Mouse (Mus musculus): Measurements from ENCODE around the gene Mrps7. TPM values are rescaled to one million over a fixed set of nuclear protein-coding genes. Genes with fewer than 3 reads are reported as not detected.
"Not testable (repeated sequence)": the region's sequence is repeated elsewhere in the genome, so short reads cannot be mapped to it uniquely, and the experiment has no call there.

Mrps7 gene
- polyA plus RNA-seq, 1 experiment, result 36.7 TPM

GRCm38 (mm10) chr11:115641664-115642036, 37.9 kb downstream of the Mrps7 start:
- no peak for DNase-seq (ENCODE audit: low read depth)
- no peak for TF ChIP-seq POLR2A (IDR thresholded peaks at IDR 0.05; ENCODE audit: borderline replicate concordance, extremely low read depth, insufficient read depth, insufficient read length, poor library complexity, severe bottlenecking)

GRCm38 (mm10) chr11:115642705-115643104, 39.0 kb downstream of the Mrps7 start:
- no peak for DNase-seq (ENCODE audit: low read depth)
- no peak for TF ChIP-seq CTCF (IDR thresholded peaks at IDR 0.05; ENCODE audit: borderline replicate concordance, extremely low read depth, insufficient read depth, insufficient read length)
- no peak for TF ChIP-seq POLR2A (IDR thresholded peaks at IDR 0.05; ENCODE audit: borderline replicate concordance, extremely low read depth, insufficient read depth, insufficient read length, poor library complexity, severe bottlenecking)

- no peak for DNase-seq (ENCODE audit: low read depth)
- no peak for TF ChIP-seq POLR2A (IDR thresholded peaks at IDR 0.05; ENCODE audit: borderline replicate concordance, extremely low read depth, insufficient read depth, insufficient read length, poor library complexity, severe bottlenecking)
Observed at GRCm38 (mm10) chr11:115643265-115643664, 39.5 kb downstream of the Mrps7 start.

- DNase-seq (ENCODE audit: low read depth), result no peak
- TF ChIP-seq POLR2A (IDR thresholded peaks at IDR 0.05; ENCODE audit: borderline replicate concordance, extremely low read depth, insufficient read depth, insufficient read length, poor library complexity, severe bottlenecking) (no peak), CTCF (IDR thresholded peaks at IDR 0.05; ENCODE audit: borderline replicate concordance, extremely low read depth, insufficient read depth, insufficient read length) (no peak)
Observed at GRCm38 (mm10) chr11:115644308-115644707, 40.6 kb downstream of the Mrps7 start.

GRCm38 (mm10) chr11:115645498-115645897, 41.8 kb downstream of the Mrps7 start:
- not testable (repeated sequence) for DNase-seq (ENCODE audit: low read depth)

GRCm38 (mm10) chr11:115646439-115646838, 42.7 kb downstream of the Mrps7 start:
- TF ChIP-seq POLR2A (IDR thresholded peaks at IDR 0.05; ENCODE audit: borderline replicate concordance, extremely low read depth, insufficient read depth, insufficient read length, poor library complexity, severe bottlenecking) (no peak), CTCF (IDR thresholded peaks at IDR 0.05; ENCODE audit: borderline replicate concordance, extremely low read depth, insufficient read depth, insufficient read length) (no peak)
- no peak for DNase-seq (ENCODE audit: low read depth)

- peak; percentile 90 for DNase-seq (ENCODE audit: low read depth)
Observed at GRCm38 (mm10) chr11:115647459-115647858, 43.7 kb downstream of the Mrps7 start.

GRCm38 (mm10) chr11:115649706-115650105, 46.0 kb downstream of the Mrps7 start:
- no peak for TF ChIP-seq CTCF (IDR thresholded peaks at IDR 0.05; ENCODE audit: borderline replicate concordance, extremely low read depth, insufficient read depth, insufficient read length)
- DNase-seq (ENCODE audit: low read depth), result peak; percentile 82

More at GRCm38 (mm10) chr11:115647459-115647858, 43.7 kb downstream of the Mrps7 start:
- TF ChIP-seq CTCF (IDR thresholded peaks at IDR 0.05; ENCODE audit: borderline replicate concordance, extremely low read depth, insufficient read depth, insufficient read length) (peak; percentile 72; the same call in 1 of the 2 replicates), POLR2A (IDR thresholded peaks at IDR 0.05; ENCODE audit: borderline replicate concordance, extremely low read depth, insufficient read depth, insufficient read length, poor library complexity, severe bottlenecking) (no peak)

- no peak for TF ChIP-seq CTCF (IDR thresholded peaks at IDR 0.05; ENCODE audit: borderline replicate concordance, extremely low read depth, insufficient read depth, insufficient read length)
- no peak for TF ChIP-seq POLR2A (IDR thresholded peaks at IDR 0.05; ENCODE audit: borderline replicate concordance, extremely low read depth, insufficient read depth, insufficient read length, poor library complexity, severe bottlenecking)
- DNase-seq (ENCODE audit: low read depth), result no peak
Observed at GRCm38 (mm10) chr11:115651680-115652079, 48.0 kb downstream of the Mrps7 start.

- DNase-seq (ENCODE audit: low read depth), result no peak
- no peak for TF ChIP-seq CTCF (IDR thresholded peaks at IDR 0.05; ENCODE audit: borderline replicate concordance, extremely low read depth, insufficient read depth, insufficient read length)
- TF ChIP-seq POLR2A (IDR thresholded peaks at IDR 0.05; ENCODE audit: borderline replicate concordance, extremely low read depth, insufficient read depth, insufficient read length, poor library complexity, severe bottlenecking), result no peak
Observed at GRCm38 (mm10) chr11:115653194-115653593, 49.5 kb downstream of the Mrps7 start.

- DNase-seq (ENCODE audit: low read depth), result no peak
- TF ChIP-seq CTCF (IDR thresholded peaks at IDR 0.05; ENCODE audit: borderline replicate concordance, extremely low read depth, insufficient read depth, insufficient read length) (no peak), POLR2A (IDR thresholded peaks at IDR 0.05; ENCODE audit: borderline replicate concordance, extremely low read depth, insufficient read depth, insufficient read length, poor library complexity, severe bottlenecking) (no peak)
Observed at GRCm38 (mm10) chr11:115654128-115654527, 50.4 kb downstream of the Mrps7 start.

Other genes starting within 250 kb of the Mrps7 start
- gene Hid1, start 236.2 kb upstream of the Mrps7 start, polyA plus RNA-seq (2012; rRNA removed), result 61.7 and 64.8 TPM in 2 replicates
- gene Cdr2l, start 222.0 kb upstream of the Mrps7 start, polyA plus RNA-seq (2012; rRNA removed), result 39.1 and 50.8 TPM in 2 replicates
- 115 and 126 TPM in 2 replicates for gene Mrpl58, start 200.2 kb upstream of the Mrps7 start, polyA plus RNA-seq (2012; rRNA removed)
- 399 and 402 TPM in 2 replicates for gene Atp5h, start 184.0 kb upstream of the Mrps7 start, polyA plus RNA-seq (2012; rRNA removed)
- gene Kctd2, start 183.8 kb upstream of the Mrps7 start, polyA plus RNA-seq (2012; rRNA removed), result 45.9 and 46.8 TPM in 2 replicates
- gene Trim80, start 163.4 kb upstream of the Mrps7 start, polyA plus RNA-seq (2012; rRNA removed), result 0.04 and 0.12 TPM in 2 replicates
- not detected in 2 replicates for gene Slc16a5, start 141.5 kb upstream of the Mrps7 start, polyA plus RNA-seq (2012; rRNA removed)
- gene Armc7, start 128.3 kb upstream of the Mrps7 start, polyA plus RNA-seq (2012; rRNA removed), result 12.4 and 15.1 TPM in 2 replicates
- gene Nt5c, start 112.1 kb upstream of the Mrps7 start, polyA plus RNA-seq (2012; rRNA removed), result 67.9 and 84.3 TPM in 2 replicates
- gene Jpt1, start 89.5 kb upstream of the Mrps7 start, polyA plus RNA-seq (2012; rRNA removed), result 1,229 and 1,645 TPM in 2 replicates
- gene Sumo2, start 67.6 kb upstream of the Mrps7 start, polyA plus RNA-seq (2012; rRNA removed), result 702 and 773 TPM in 2 replicates
- 105 and 168 TPM in 2 replicates for gene Nup85, start 39.5 kb upstream of the Mrps7 start, polyA plus RNA-seq (2012; rRNA removed)
- gene Gga3, start 126 bp downstream of the Mrps7 start, polyA plus RNA-seq (2012; rRNA removed), result 43.3 and 57.1 TPM in 2 replicates
- 18.0 and 19.2 TPM in 2 replicates for gene Mif4gd, start 9.0 kb downstream of the Mrps7 start, polyA plus RNA-seq (2012; rRNA removed)
- gene Slc25a19, start 24.4 kb downstream of the Mrps7 start, polyA plus RNA-seq (2012; rRNA removed), result 55.1 and 71.1 TPM in 2 replicates
- 124 and 127 TPM in 2 replicates for gene Grb2, start 104.7 kb downstream of the Mrps7 start, polyA plus RNA-seq (2012; rRNA removed)
- gene Tmem94, start 161.5 kb downstream of the Mrps7 start, polyA plus RNA-seq (2012; rRNA removed), result 56.0 and 61.9 TPM in 2 replicates
- 24.7 and 24.8 TPM in 2 replicates for gene Caskin2, start 209.7 kb downstream of the Mrps7 start, polyA plus RNA-seq (2012; rRNA removed)
- gene Tsen54, start 210.8 kb downstream of the Mrps7 start, polyA plus RNA-seq (2012; rRNA removed), result 24.2 and 36.4 TPM in 2 replicates
- 1.5 and 2.5 TPM in 2 replicates for gene Llgl2, start 220.1 kb downstream of the Mrps7 start, polyA plus RNA-seq (2012; rRNA removed)